Mouse (Mus musculus) C2C12 (cell line): Measurements from ENCODE around the gene Smco1.
"Not testable (repeated sequence)": the region's sequence is repeated elsewhere in the genome, so short reads cannot be mapped to it uniquely, and the experiment has no call there.

ENCODE experiments used
- CTCF ChIP-seq: IDR thresholded peaks from one replicate; pipeline ENCODE4 v1.5.1; 2011; ENCODE audit not compliant: control insufficient read depth, insufficient read depth, insufficient read length
- USF1 ChIP-seq: IDR thresholded peaks from one replicate; pipeline ENCODE4 v1.6.1; 2011; ENCODE audit warnings: low read depth, mild to moderate bottlenecking, control low read depth, moderate library complexity

- not testable (repeated sequence) for TF ChIP-seq CTCF, USF1
These were observed 39.2 kb upstream of the Smco1 start for GRCm38 (mm10) chr16:32232050-32232449.
